In genomic region chr4:95759027-95759731, GRCm38 (mm10) we compare ENCODE assay signal across 16 mouse cellular contexts.
DNase-seq lines count a peak whose midpoint lies in the region; ATAC-seq lines count a peak whose summit lies in the region.
"Had no signal": no experiment of that assay in that cellular context is flagged by ENCODE, and none has a peak within 500 bp of the region (broad histone marks: within the 10 kb centered on the region; RNA-seq: fewer than 3 reads in every experiment).

No protein-coding gene starts in this region.

- H3K4me2 ChIP-seq in midbrain, embryonic 11.5 days = no peak overlapping the region
- no peak overlapping the region for H3K4me2 ChIP-seq in midbrain, embryonic 14.5 days (ENCODE audit: low read length)
- H3K4me2 ChIP-seq in intestine, embryonic 15.5 days (replicated peaks) = no peak overlapping the region
- H3K4me2 ChIP-seq: embryonic facial prominence, embryonic 12.5 days; limb, embryonic 13.5 days; midbrain, embryonic 15.5 days had no signal

- no peaks in the 10 kb centered on the region for H3K27me3 ChIP-seq in midbrain, embryonic 11.5 days (ENCODE audit: control insufficient read depth, insufficient read depth, low read length)
- no peaks in the 10 kb centered on the region for H3K27me3 ChIP-seq in midbrain, embryonic 14.5 days (ENCODE audit: control insufficient read depth, insufficient read depth, low read length)
- H3K27me3 ChIP-seq in intestine, embryonic 15.5 days (replicated peaks) = no peaks in the 10 kb centered on the region
- H3K27me3 ChIP-seq: embryonic facial prominence, embryonic 12.5 days; limb, embryonic 13.5 days; midbrain, embryonic 15.5 days had no signal

- H3K36me3 ChIP-seq in midbrain, embryonic 11.5 days (ENCODE audit: control insufficient read depth, insufficient read depth, low read length) = no peaks in the 10 kb centered on the region
- H3K36me3 ChIP-seq in midbrain, embryonic 14.5 days (ENCODE audit: control insufficient read depth, insufficient read depth, low read length) = no peaks in the 10 kb centered on the region
- H3K36me3 ChIP-seq in intestine, embryonic 15.5 days = no peaks in the 10 kb centered on the region
- H3K36me3 ChIP-seq: embryonic facial prominence, embryonic 12.5 days; limb, embryonic 13.5 days; midbrain, embryonic 15.5 days had no signal

- WGBS in midbrain, embryonic 11.5 days = 52% methylated on average over 5 of the region's 5 CpGs
- 61% methylated on average over 5 of the region's 5 CpGs for WGBS in midbrain, embryonic 14.5 days
- 53% methylated on average over 5 of the region's 5 CpGs for WGBS in intestine, embryonic 15.5 days

- H3K4me3 ChIP-seq in midbrain, embryonic 11.5 days (ENCODE audit: low read depth, low read length) = no peak overlapping the region
- H3K4me3 ChIP-seq in midbrain, embryonic 14.5 days (replicated peaks; ENCODE audit: low read depth, low read length) = no peak overlapping the region
- H3K4me3 ChIP-seq in intestine, embryonic 15.5 days (replicated peaks) = no peak overlapping the region
- H3K4me3 ChIP-seq: embryonic facial prominence, embryonic 12.5 days; limb, embryonic 13.5 days; midbrain, embryonic 15.5 days had no signal

- no peaks in the 10 kb centered on the region for H3K4me1 ChIP-seq in midbrain, embryonic 11.5 days (ENCODE audit: control insufficient read depth, insufficient read depth, low read length)
- H3K4me1 ChIP-seq in midbrain, embryonic 14.5 days (ENCODE audit: control insufficient read depth, insufficient read depth, low read length) = no peaks in the 10 kb centered on the region
- H3K4me1 ChIP-seq in intestine, embryonic 15.5 days (replicated peaks) = 0 out of 2 replicates have a peak, but pooled peaks cover 3% of the 10 kb centered on the region
- H3K4me1 ChIP-seq: midbrain, embryonic 15.5 days had no signal

- no peak overlapping the region for H3K27ac ChIP-seq in midbrain, embryonic 11.5 days (ENCODE audit: low read depth, low read length)
- no peak overlapping the region for H3K27ac ChIP-seq in midbrain, embryonic 14.5 days (replicated peaks; ENCODE audit: low read depth, low read length)
- no peak overlapping the region for H3K27ac ChIP-seq in intestine, embryonic 15.5 days
- H3K27ac ChIP-seq: embryonic facial prominence, embryonic 12.5 days; limb, embryonic 13.5 days; midbrain, embryonic 15.5 days had no signal

- H3K9ac ChIP-seq in midbrain, embryonic 11.5 days (ENCODE audit: low read length) = no peak overlapping the region
- no peak overlapping the region for H3K9ac ChIP-seq in midbrain, embryonic 14.5 days (replicated peaks; ENCODE audit: low read length)
- no peak overlapping the region for H3K9ac ChIP-seq in intestine, embryonic 15.5 days
- H3K9ac ChIP-seq: embryonic facial prominence, embryonic 12.5 days; forebrain, postnatal 0 days; limb, embryonic 13.5 days; midbrain, embryonic 15.5 days had no signal

- no peak for ATAC-seq in midbrain, embryonic 11.5 days (ENCODE audit: low FRiP score)
- no peak for ATAC-seq in midbrain, embryonic 14.5 days (ENCODE audit: low FRiP score, low TSS enrichment)
- peak; percentile 67 for ATAC-seq in intestine, embryonic 15.5 days
- ATAC-seq: forebrain, postnatal 0 days; midbrain, embryonic 15.5 days had no signal

- DNase-seq in midbrain, embryonic 11.5 days (ENCODE audit: low spot score, missing footprints) = peak; percentile 82
- DNase-seq in midbrain, embryonic 14.5 days = no peak
- peak; percentile 79 for DNase-seq in kidney, postnatal 14 days
- peak; percentile 51 for DNase-seq in yolk sac, embryonic 10.5 days (ENCODE audit: low spot score)
- DNase-seq in ovary, adult 18-20 months (ENCODE audit: low spot score) = no peak
- DNase-seq in layer of hippocampus, adult 9-10 months (ENCODE audit: low spot score) = no peak
- DNase-seq in gastrocnemius, postnatal 10 days = no peak
- DNase-seq: adrenal gland, postnatal 36 days; cerebellum, adult 11 months; forebrain, postnatal 0 days; heart, postnatal 14 days; layer of hippocampus, adult 9-11 months had no signal

- H3K9me3 ChIP-seq in midbrain, embryonic 11.5 days (ENCODE audit: control insufficient read depth, low read length) = no peaks in the 10 kb centered on the region
- H3K9me3 ChIP-seq in midbrain, embryonic 14.5 days (ENCODE audit: control insufficient read depth, low read length) = no peaks in the 10 kb centered on the region
- no peaks in the 10 kb centered on the region for H3K9me3 ChIP-seq in intestine, embryonic 15.5 days
- H3K9me3 ChIP-seq: embryonic facial prominence, embryonic 12.5 days; limb, embryonic 13.5 days; midbrain, embryonic 15.5 days had no signal

Comparison
In these comparisons a context has a peak if more than half of its experiments do, and no peak if none do; other contexts are left out.
1. DNase-seq: peak in midbrain, embryonic 11.5 days (single experiment), kidney, postnatal 14 days (single experiment) and yolk sac, embryonic 10.5 days (single experiment); none in midbrain, embryonic 14.5 days (single experiment), ovary, adult 18-20 months (single experiment), layer of hippocampus, adult 9-10 months (single experiment) and gastrocnemius, postnatal 10 days (single experiment).